Mouse (Mus musculus) lung, postnatal 0 days (tissue): ENCODE measurements at regions not wholly inside any gene's neighbourhood (a gene's known extent, or its start where the extent isn't known, plus 50 kb on each side); places are given as distances from the start of the nearest gene placed in this dataset.

Experiments
- ATAC-seq: fragments of 200-750 bp; cut with Nextera tagmentation; 2 replicates; pipeline ENCODE4 v1.8.0; 2017; ENCODE audit warnings: moderate library complexity
- DNase-seq: peaks from one replicate; pipeline ENCODE4 v3.0.0-alpha.2; 2016; ENCODE audit warnings: low spot score
- H3K27ac ChIP-seq: fragments of 300-500 bp; sonication (generic); 2 replicates; pipeline ENCODE4 v1.5.1; 2014; ENCODE audit warnings: antibody characterized with exemption, mild to moderate bottlenecking, low read length, mixed read lengths
- H3K27me3 ChIP-seq: fragments of 300-500 bp; sonication (generic); replicated peaks from 2 replicates; pipeline ENCODE4 v1.6.1; 2014; ENCODE audit warnings: low read length, mixed read lengths; ENCODE audit not compliant: insufficient read depth
- H3K36me3 ChIP-seq: fragments of 300-500 bp; sonication (generic); 2 replicates; pipeline ENCODE4 v1.6.1; 2014; ENCODE audit warnings: low read length, mixed read lengths; ENCODE audit not compliant: insufficient read depth
- H3K4me1 ChIP-seq: fragments of 300-500 bp; sonication (generic); 2 replicates; pipeline ENCODE4 v1.6.1; 2014; ENCODE audit warnings: antibody characterized with exemption, low read depth, low read length, mixed read lengths; ENCODE audit not compliant: insufficient read depth
- H3K4me2 ChIP-seq: fragments of 300-500 bp; sonication (generic); replicated peaks from 2 replicates; pipeline ENCODE4 v1.6.1; 2014; ENCODE audit warnings: low read depth, mild to moderate bottlenecking, low read length, moderate library complexity, mixed read lengths
- H3K4me3 ChIP-seq: fragments of 300-500 bp; sonication (generic); 2 replicates; pipeline ENCODE4 v1.5.1; 2014; ENCODE audit warnings: low read depth, low read length
- H3K9ac ChIP-seq: fragments of 300-500 bp; sonication (generic); replicated peaks from 2 replicates; pipeline ENCODE4 v1.6.1; 2014; ENCODE audit warnings: low read depth, mild to moderate bottlenecking
- H3K9me3 ChIP-seq: fragments of 300-500 bp; sonication (generic); 2 replicates; pipeline ENCODE4 v1.6.1; 2016; ENCODE audit warnings: low read length, mixed read lengths
- CTCF ChIP-seq: IDR thresholded peaks from 2 replicates; pipeline ENCODE4 v1.5.1; 2016; ENCODE audit warnings: antibody characterized with exemption, mild to moderate bottlenecking
- EP300 ChIP-seq: IDR thresholded peaks from 2 replicates; pipeline ENCODE4 v1.6.1; 2016; ENCODE audit warnings: antibody characterized with exemption, mild to moderate bottlenecking, control low read depth
- WGBS: fragments of 180-500 bp; shearing (Covaris S2); extraction: QIAGEN DNeasy Blood & Tissue Kit; methylation state at CpG from one replicate; pipeline ENCODE4 v1.1.7; 2014; 5-methylcytosine and 5-hydroxymethylcytosine counted together

DNA sequence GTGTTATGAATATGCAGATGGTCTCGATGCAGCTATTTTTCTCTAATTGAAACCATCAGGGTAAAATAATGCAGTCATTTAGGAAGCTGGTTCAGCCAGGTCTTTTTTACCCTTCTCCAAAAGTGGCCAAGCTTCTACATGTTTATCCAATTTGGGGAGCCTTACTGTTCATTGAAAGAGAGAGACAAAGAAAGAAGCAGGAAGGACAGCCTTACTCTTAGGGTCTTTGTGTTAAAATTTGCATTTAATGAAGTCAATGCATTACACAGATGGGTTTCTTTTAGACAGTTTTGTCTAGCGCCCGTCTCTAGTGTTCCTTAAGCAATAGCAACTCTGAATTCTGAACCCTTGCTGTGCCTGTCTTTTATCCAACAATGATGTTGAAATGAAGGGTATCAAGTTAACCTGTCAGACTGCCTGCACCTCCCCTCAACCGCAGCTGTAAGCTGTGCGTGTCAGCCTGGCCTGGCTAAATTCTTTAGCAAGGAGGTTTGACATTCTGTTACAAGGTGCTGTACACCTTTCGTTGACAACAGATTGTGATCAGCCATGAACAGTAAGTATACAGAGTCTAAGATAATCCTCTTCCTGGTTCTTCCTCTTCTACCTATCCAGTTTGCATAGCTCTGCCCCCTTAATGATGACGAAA lies 91.3 kb upstream of the Ddit4l start:
- DNase-seq, result no peak
- TF ChIP-seq CTCF (no peak), EP300 (no peak)
- Histone ChIP-seq H3K27me3 (no peaks in the 10 kb centered on the region), H3K4me2 (no peak overlapping the region), H3K4me3 (no peak overlapping the region), H3K36me3 (no peaks in the 10 kb centered on the region), H3K9ac (no peak overlapping the region), H3K4me1 (no peaks in the 10 kb centered on the region), H3K27ac (no peak overlapping the region), H3K9me3 (no peaks in the 10 kb centered on the region)
- ATAC-seq, result no peak
- WGBS, result 71% methylated on average over 7 of the region's 7 CpGs

DNA sequence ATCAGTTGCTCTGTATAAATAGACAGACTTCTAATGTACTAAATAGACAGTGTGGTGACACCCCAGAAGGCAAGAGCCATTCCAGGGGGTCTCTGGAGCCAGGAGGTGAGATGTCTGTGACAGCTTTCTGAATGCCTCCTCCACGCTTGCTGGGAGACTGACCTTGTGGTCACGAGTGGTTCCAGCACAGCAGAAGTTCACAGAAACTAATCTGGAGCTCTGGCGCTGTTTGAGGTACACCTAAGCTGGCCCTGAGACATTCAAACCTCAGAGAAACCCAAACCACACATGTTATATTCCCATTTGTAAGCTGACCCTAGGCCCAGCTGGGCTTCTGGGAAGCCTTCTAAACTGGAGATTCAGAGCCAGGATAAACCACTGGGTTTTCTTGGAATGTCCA lies 79.7 kb upstream of the Ddit4l start:
- H3K36me3 ChIP-seq, result no peaks in the 10 kb centered on the region
- H3K27ac ChIP-seq, result no peak overlapping the region
- no peak overlapping the region for H3K9ac ChIP-seq
- TF ChIP-seq EP300 (no peak), CTCF (no peak)
- H3K4me2 ChIP-seq, result no peak overlapping the region
- WGBS, result 71% methylated on average over 3 of the region's 3 CpGs
- DNase-seq, result no peak
- H3K9me3 ChIP-seq, result no peaks in the 10 kb centered on the region
- H3K27me3 ChIP-seq, result no peaks in the 10 kb centered on the region
- no peak overlapping the region for H3K4me3 ChIP-seq
- ATAC-seq, result no peak
- no peaks in the 10 kb centered on the region for H3K4me1 ChIP-seq

DNA sequence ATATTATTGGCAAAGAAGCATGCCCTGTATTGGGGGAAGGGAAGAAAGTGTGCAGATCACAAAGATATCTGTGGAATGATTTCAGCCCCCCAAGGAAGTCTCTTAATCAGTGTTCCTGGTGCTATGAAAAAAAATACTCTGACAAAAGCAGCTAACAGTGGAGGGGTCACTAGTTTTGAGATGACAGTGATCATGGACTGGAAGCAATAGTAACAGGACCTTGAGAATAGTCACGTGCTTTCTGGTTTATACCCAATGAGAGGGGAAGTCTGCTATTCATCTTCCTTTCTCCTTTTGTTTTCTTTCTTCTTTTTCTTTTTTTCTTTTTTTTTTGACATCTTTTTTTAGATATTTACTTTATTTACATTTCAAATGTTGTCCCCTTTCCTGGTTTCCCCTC lies 79.1 kb upstream of the Ddit4l start:
- Histone ChIP-seq H3K27me3 (no peaks in the 10 kb centered on the region), H3K36me3 (no peaks in the 10 kb centered on the region), H3K4me2 (no peak overlapping the region), H3K9ac (no peak overlapping the region), H3K9me3 (no peaks in the 10 kb centered on the region), H3K4me1 (no peaks in the 10 kb centered on the region), H3K4me3 (no peak overlapping the region), H3K27ac (no peak overlapping the region)
- TF ChIP-seq CTCF (no peak), EP300 (no peak)
- ATAC-seq, result no peak
- DNase-seq, result no peak
- 52% methylated on average over 1 of the region's 1 CpGs for WGBS

DNA sequence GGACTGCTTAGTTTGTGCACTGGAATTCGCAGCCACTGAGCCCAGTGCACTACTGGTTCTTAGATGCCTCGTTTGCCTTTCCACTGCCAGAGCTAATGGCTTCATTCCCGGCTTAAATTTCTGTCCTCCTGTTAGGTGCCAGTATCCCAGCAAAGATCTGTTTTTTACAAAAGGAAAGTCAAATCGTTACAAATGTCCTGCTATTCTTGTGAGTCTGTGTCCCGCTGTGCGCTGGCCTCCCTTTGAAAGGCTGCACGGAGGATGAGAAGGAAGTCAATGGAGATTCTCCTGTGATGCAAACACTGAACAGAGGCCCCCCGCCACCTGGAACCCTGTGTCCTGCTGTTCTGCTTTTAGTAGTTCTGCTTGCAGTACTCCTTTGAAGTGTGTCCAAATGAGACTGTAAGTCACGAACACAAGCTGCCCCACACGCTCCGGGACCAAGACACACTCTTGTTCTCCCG lies 74.0 kb upstream of the Ddit4l start:
- Histone ChIP-seq H3K4me3 (no peak overlapping the region; the same call in 1 of the 2 replicates), H3K27ac (no peak overlapping the region), H3K4me2 (peak overlapping the region; percentile 25; the same call in 1 of the 2 replicates), H3K9me3 (no peaks in the 10 kb centered on the region), H3K4me1 (no peaks in the 10 kb centered on the region), H3K9ac (no peak overlapping the region), H3K36me3 (no peaks in the 10 kb centered on the region), H3K27me3 (no peaks in the 10 kb centered on the region)
- DNase-seq (no peak), ATAC-seq (no peak)
- TF ChIP-seq CTCF (no peak), EP300 (no peak)
- WGBS, result 14% methylated on average over 12 of the region's 12 CpGs

GRCm38 (mm10) chr3:137547938-137548337 lies 73.5 kb upstream of the Ddit4l start:
- Histone ChIP-seq H3K9me3 (no peaks in the 10 kb centered on the region), H3K4me2 (peak overlapping the region; percentile 25; the same call in 1 of the 2 replicates), H3K9ac (no peak overlapping the region), H3K27me3 (no peaks in the 10 kb centered on the region), H3K4me3 (no peak overlapping the region), H3K36me3 (no peaks in the 10 kb centered on the region), H3K27ac (no peak overlapping the region), H3K4me1 (no peaks in the 10 kb centered on the region)
- no peak for TF ChIP-seq EP300
- no peak for TF ChIP-seq CTCF
- DNase-seq (peak; percentile 7), ATAC-seq (no peak)
- 8% methylated on average over 6 of the region's 6 CpGs for whole genome bisulfite sequencing

GRCm38 (mm10) chr3:137550708-137551107 lies 70.7 kb upstream of the Ddit4l start:
- H3K4me2 ChIP-seq, result no peak overlapping the region
- H3K9ac ChIP-seq, result no peak overlapping the region
- TF ChIP-seq CTCF (no peak), EP300 (no peak)
- WGBS, result 90% methylated on average over 4 of the region's 4 CpGs
- DNase-seq (no peak), ATAC-seq (no peak)
- H3K4me1 ChIP-seq, result no peaks in the 10 kb centered on the region
- no peak overlapping the region for H3K4me3 ChIP-seq
- no peaks in the 10 kb centered on the region for H3K9me3 ChIP-seq
- no peaks in the 10 kb centered on the region for H3K36me3 ChIP-seq
- no peaks in the 10 kb centered on the region for H3K27me3 ChIP-seq
- no peak overlapping the region for H3K27ac ChIP-seq
